Mouse (Mus musculus): ENCODE measurements around the gene Nmnat2.

- TF ChIP-seq CTCF (IDR thresholded peaks at IDR 0.05; ENCODE audit: extremely low read depth, insufficient read depth, insufficient read length, insufficient replicate concordance) (no peak), POLR2A (IDR thresholded peaks at IDR 0.05; ENCODE audit: low read depth, low read length) (no peak)
Measured at GRCm38 (mm10) chr1:153109836-153110235, 155.0 kb downstream of the Nmnat2 start.

Measured in spleen, adult 2 months (tissue).